Mouse (Mus musculus): ENCODE measurements around the gene Pappa.

The Pappa gene

GRCm38 (mm10) chr4:65123741-65124224 is at the start of gene Pappa:
TSS of gene Pappa (plus strand) at chr4:65124174.
- DNase-seq (ENCODE audit: low read depth, low spot score) = no peak

GRCm38 (mm10) chr4:65077906-65078615 is 45.9 kb upstream of the Pappa start:
- DNase-seq (ENCODE audit: low read depth, low spot score) = peak; percentile 85

- peak; percentile 54 for DNase-seq (ENCODE audit: low read depth, low spot score)
Observed at GRCm38 (mm10) chr4:65086864-65087263, 37.1 kb upstream of the Pappa start.

- DNase-seq (ENCODE audit: low read depth, low spot score) = no peak
Observed at GRCm38 (mm10) chr4:65087592-65087991, 36.4 kb upstream of the Pappa start.

DNA sequence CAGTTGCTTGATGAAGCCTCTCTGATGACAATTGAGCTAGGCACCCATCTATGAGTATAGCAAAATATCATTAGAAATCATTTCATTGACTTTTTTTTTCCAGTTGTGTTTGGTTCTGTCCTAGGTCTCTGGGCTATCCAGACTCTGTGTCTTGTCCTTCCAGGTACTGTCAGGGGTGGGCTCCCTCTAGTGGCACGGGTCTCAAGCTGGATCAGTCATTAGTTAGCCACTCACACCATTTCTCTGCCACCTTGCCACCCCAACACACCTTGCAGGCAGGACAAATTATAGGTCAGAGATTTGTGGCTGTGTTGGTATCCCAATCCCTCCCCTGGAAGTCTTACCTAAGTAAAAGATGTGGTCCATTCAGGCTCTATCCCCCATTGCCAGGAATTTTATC is 31.8 kb upstream of the Pappa start:
- DNase-seq (ENCODE audit: low read depth, low spot score) = peak; percentile 21

DNA sequence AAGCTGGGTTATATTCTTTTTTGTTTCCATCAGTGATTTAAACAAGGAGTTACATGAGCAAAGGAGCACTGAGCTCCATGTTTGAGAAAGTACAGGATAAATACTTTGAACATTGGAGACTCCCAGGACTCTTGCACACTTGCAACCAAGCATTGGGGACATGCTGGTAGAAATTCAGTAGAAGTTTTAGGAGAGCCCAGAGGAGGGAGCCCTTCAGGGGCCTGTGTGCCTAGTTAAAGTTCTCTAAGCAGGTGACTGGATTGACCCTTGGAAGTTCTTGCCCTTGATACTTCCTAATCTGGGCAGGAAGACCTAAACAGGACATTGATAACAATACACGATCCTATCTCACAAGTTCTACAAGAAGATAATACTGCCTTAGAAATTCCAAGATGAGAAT is 3.6 kb upstream of the Pappa start:
- no peak for DNase-seq (ENCODE audit: low read depth, low spot score)

DNA sequence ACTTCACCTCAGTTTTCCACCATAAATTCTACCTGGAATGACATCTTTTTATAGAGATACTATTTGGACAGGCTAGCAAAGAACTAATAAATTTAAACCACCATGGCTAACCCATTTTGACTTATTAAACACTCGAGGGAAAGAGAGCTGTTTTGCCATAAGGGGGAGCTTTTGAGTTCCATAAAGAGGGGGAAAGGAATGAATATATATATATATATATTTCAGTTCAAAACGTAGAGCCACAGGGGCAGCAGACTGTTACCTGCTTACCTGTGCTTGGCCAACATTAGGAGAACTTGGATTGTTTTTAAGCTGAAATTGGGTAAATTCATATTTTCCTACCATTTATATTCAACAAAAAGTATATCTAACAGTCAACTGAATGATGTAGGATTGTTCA is 1.1 kb upstream of the Pappa start:
- DNase-seq (ENCODE audit: low read depth, low spot score) = peak; percentile 61

GRCm38 (mm10) chr4:65124369-65125151 is 586 bp downstream of the Pappa start:
- DNase-seq (ENCODE audit: low read depth, low spot score) = no peak

DNA sequence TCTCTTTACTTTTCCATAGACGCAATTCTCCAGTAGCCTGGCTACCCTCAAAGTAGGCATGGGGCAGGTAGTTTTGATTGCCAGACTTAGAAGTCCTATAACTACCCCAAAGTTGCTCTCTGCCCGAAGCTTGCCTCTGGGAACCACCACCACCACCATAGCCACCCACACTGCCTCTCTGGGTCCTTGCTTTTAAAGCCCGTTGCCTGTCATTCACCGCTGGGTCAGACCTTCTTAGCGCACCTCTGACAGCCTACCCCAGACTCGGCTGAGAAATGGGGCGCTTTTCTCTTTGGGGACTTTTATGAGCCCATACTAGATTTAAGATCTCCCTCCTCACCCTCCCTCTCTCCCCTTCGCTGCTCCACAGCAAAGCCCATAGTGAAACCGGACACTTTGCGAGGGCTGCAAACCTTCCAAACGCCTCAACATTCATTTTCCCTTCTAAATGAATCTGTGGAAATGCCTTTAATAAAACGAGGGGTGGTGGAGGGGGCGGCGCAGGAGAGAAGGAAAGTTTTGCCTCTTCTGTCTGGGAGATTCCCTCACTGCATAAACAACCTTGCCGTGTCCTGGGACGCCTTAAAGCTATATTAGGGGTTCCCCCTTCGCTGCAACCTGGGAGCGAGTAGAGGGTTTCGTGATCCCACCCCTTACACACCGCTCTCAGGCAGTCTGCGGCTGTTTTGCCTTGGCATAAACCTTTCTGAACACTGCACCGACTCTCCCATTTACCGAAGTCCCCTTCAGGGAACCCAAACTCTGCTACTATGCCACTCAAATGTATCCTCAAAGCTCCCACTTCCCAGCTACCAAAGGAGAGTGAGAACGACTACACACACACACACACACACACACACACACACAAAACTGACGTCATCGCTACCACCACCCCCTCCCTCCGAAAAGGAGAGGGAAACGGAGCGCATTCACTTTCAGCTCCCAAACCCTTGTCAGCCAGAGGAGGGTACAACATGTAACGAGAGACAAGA is 1.7 kb downstream of the Pappa start:
- peak; percentile 84 for DNase-seq (ENCODE audit: low read depth, low spot score)

DNA sequence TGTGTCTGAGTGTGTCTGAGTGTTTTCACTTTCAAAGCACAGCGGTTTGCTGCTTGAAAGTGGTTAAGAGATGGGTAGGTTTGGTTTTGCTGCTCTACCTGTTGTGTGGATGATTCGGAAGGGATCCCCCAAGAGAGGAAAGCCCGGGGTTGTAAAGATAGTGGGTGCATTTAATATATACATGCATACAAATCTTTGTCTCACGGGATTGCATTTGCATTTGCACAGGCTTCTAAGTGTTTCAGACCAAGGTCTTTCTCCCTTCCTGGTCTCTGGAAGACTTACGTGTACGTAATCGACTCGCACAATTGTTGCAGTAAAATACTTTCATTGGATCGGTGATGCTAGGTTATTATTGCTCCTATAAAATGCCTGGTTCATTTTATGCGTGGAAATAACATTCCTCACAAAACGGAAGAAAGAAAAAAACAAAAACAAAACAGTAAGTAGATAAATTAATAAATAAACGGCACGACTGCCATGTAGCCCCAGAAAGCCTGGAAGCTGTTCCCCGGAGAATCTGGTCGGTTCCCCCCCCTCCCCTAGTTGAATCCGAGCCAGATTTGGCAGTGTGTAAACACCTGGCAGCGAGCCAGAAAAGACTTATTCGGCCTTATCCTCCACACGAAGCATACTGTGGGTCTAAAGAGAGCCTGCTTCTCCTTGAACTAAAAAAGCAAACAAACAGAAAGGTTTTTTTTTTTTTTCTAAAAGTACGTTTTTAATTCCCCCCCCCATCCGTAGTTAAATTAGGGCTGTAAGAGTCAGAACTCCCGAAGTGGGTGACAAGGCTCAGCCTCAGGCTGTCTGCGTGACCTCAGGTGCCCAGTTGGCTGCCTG is 2.7 kb downstream of the Pappa start:
- peak; percentile 66 for DNase-seq (ENCODE audit: low read depth, low spot score)

- peak; percentile 84 for DNase-seq (ENCODE audit: low read depth, low spot score)
Observed at GRCm38 (mm10) chr4:65127291-65127590, 3.3 kb downstream of the Pappa start.

DNA sequence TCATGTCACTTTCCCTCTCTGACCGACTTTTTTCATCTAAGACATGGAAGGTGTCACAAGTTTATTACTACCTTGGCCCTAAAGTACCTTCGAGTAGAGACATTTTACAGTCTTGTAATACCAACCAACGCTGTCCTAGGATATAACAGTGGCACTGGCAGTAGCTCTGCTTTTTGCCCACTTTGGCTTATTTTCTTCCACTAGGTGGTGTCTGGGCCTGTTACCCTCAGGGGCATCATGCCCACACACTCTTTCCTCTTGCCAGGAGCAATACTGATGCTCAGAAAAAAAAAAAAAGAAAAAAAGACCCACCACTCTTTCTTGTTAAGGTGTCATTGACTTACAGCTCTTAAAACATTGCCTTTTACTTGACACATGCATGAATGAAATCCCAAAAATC is 8.7 kb downstream of the Pappa start:
- DNase-seq (ENCODE audit: low read depth, low spot score) = no peak

- DNase-seq (ENCODE audit: low read depth, low spot score) = no peak
Observed at GRCm38 (mm10) chr4:65134358-65134757, 10.4 kb downstream of the Pappa start.

DNA sequence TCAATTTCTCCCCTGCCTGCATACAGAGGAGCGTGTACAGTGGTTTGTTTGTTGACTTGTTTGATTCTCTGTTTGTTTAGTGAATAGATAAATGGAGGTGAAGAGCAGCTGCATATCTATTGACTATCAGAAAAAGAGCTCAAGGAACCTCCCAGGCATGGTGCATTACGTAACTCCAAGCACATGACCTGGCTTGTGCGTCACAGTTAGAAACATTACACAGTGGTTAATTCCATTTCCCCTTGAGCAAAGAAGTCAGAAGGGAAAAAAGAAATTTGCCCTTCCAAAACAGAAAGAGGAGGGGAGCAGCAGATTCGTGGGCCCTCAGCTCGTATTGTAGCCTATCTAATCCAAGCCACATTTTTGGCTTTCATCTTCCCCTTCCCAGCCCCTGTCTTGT is 11.1 kb downstream of the Pappa start:
- DNase-seq (ENCODE audit: low read depth, low spot score) = no peak

DNA sequence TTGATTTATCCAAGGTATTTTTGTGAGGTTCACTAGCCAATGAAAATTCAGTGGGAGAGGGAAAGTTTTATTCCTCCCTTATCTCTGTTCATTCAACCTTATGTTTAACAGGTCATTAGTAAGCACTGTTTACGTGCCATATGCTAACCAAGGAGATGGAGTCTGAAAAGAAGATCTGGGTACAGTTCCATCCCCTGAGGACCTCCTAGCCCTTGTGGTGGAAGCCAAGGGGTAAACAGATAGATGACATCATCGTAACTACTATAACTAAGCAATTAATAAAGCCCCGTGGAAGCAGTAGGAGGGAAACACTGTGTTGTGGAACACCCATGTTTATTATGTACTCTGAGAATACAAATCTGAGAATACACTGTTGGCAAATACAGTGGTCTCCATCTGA is 12.6 kb downstream of the Pappa start:
- no peak for DNase-seq (ENCODE audit: low read depth, low spot score)

DNA sequence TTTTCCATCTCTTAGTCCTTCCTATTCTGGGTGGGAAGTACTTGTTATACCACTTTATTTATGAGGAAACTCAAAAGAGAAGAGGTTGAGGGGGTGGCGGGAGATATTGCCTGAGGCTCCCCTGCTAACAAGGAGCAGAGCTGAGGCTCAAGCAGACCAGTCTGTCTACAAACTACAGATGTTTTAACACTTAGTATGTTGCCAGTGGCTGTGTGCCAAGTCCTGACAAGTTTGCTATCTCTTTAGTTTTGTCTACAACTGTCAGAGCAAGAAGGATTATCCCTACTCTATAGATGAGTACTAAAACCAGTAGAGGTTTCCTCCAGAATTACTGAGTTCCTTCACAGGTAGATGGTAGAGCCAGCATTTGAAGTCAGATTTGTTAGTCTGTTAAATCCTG is 23.0 kb downstream of the Pappa start:
- DNase-seq (ENCODE audit: low read depth, low spot score) = no peak

DNA sequence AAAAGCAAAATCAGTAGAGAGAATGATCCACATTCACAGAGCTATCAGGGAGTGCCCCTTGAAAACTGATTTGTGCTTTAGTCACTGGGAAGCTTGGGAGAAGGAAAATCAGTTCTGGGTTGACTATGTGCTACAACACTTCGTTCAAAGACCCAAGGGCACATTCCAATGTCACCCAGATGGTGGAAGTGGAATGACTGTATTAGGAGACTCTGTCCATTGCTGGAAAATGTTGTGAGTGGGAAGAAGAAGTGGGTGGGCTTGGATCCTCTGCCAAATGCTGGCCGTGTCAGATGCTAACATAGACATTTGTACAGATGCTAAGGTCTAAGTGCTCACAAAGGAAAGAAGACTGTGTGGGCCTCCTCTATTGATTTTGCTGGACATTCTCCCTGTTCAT is 29.6 kb downstream of the Pappa start:
- no peak for DNase-seq (ENCODE audit: low read depth, low spot score)

- DNase-seq (ENCODE audit: low read depth, low spot score) = no peak
Observed at GRCm38 (mm10) chr4:65156231-65156630, 32.3 kb downstream of the Pappa start.

- DNase-seq (ENCODE audit: low read depth, low spot score) = peak; percentile 28
Observed at GRCm38 (mm10) chr4:65158651-65159050, 34.7 kb downstream of the Pappa start.

GRCm38 (mm10) chr4:65159481-65159880 is 35.5 kb downstream of the Pappa start:
- peak; percentile 6 for DNase-seq (ENCODE audit: low read depth, low spot score)

- no peak for DNase-seq (ENCODE audit: low read depth, low spot score)
Observed at GRCm38 (mm10) chr4:65163698-65164097, 39.7 kb downstream of the Pappa start.
